Mouse (Mus musculus) E14TG2a.4 (cell line): ENCODE results near the gene Pdcd7.

Source experiments
- CTCF ChIP-seq: conservative IDR thresholded peaks from 2 replicates; pipeline ENCODE4 v1.5.1; 2014; ENCODE audit warnings: low read length
- POU5F1 ChIP-seq: IDR thresholded peaks from 2 replicates; pipeline ENCODE4 v1.6.1; 2014; ENCODE audit warnings: low read length, borderline replicate concordance

DNA sequence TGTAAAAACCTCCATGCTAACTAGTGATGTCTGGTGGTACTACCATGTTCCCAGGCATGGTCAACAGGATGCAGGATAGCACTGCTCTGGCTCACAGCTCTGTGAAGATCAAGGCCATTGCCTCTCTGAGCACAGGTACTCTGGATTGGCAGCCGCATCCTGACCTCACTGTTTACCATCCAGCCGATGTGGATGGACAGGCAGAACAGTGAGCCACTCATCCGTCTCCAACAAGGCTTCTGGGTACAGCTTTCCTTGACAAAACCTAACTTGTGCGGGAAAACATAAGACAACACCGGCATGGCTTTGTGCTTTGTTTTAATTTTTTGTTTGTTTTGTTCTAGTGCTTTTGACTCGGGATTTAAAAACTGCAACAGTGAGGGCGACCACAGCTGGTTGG, 19.8 kb downstream of the Pdcd7 start:
- TF ChIP-seq CTCF = no peak
- no peak for TF ChIP-seq POU5F1
